Mouse (Mus musculus): ENCODE measurements around the gene Map1b.

Gene Map1b

DNA sequence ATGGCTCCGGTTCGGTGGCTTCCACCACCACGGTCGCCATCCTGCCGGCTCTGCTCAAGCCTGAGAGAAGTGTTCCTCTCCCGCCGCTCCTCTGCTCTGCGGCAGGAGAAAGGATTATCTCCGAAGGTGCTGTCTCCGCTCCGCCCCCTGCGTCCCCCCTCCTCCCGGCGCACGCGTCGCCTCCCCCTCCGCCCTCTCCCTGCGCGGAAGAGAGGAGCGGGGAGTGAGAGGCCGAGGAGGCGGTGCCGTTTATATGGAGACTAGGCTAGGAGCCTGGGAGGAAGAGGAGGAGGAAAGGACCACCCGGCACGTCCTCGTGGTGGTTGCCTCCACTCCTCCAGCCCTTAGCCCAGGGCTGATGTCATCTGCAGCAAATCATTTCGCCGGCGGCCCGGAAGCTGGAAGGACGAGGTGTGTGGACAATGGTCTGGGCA, at the start of gene Map1b:
Map1b (minus strand) TSS at position 93 of the 434 bp plus-strand sequence.
- no peak for DNase-seq (ENCODE audit: low read depth)

DNA sequence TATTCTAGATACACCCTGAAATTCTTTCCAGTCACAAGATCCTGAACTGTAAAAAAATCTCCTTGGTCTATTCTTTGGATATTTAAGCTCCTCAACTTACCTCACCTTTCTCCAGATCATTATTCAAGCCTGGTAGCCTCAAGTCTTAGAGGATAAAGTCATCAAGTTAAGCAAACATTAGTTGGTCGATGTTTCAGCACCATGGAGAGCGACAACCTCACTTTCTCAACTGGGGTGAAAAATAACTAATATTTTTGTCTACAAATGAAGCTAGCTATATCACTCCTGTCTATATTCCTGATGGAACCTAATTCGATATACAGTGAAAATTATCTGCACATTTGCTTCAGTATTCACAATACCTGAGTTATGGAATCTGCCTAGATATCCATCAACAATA, 48.0 kb upstream of the Map1b start:
- no peak for DNase-seq (ENCODE audit: low read depth)

DNA sequence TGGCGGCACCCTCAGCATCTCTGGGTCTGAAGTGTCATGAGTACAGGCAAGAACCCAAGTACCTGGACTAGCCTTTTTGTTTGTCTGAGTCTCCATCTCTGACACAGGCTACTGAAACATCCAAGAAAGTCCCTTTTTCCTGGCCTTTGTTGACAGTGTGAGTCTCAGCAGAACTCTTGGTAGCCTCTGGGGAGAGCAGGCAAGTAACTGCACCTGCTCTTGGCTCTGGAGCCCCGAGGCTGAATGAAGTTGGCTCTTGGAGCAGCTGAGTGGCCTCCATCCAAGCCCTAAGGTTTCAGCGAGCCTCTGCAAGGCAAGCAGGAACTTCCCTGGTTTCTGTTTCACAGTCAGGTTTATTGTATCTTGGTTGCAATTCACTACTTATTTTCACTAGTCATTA, 46.7 kb upstream of the Map1b start:
- no peak for DNase-seq (ENCODE audit: low read depth)

DNA sequence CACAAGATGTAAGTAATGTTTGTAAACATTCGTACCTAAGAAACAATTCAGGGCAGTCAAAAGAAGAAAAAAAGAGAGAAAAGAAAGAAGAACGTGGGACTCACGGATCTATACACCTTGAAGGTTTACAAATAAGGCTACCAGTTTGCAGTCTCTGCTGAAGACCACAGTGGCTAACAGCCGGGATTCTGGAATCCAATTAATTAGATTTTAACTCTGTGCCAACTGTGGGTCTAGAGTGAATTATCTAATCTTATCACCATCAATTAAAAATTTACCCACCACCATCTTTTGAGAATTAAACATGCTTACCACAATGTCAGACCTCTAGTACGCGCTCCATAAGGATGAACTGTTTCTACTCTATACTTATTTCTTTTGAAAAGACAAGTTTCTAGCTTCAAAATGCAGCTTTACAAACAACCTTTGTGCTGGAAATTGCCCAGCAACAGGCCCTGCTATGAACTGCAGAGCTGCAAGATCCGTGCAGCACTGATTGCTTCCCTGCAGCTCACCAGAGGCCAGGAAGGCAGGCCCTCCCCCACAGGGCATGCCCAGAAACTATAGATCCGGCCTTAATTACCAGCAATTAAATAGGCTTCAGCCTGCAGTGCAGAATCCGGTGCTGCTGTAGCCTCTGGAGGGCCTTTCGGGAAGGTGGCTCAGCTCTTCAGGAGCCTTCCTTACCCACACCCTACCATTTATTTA, 45.7 kb upstream of the Map1b start:
- DNase-seq (ENCODE audit: low read depth) = no peak

DNA sequence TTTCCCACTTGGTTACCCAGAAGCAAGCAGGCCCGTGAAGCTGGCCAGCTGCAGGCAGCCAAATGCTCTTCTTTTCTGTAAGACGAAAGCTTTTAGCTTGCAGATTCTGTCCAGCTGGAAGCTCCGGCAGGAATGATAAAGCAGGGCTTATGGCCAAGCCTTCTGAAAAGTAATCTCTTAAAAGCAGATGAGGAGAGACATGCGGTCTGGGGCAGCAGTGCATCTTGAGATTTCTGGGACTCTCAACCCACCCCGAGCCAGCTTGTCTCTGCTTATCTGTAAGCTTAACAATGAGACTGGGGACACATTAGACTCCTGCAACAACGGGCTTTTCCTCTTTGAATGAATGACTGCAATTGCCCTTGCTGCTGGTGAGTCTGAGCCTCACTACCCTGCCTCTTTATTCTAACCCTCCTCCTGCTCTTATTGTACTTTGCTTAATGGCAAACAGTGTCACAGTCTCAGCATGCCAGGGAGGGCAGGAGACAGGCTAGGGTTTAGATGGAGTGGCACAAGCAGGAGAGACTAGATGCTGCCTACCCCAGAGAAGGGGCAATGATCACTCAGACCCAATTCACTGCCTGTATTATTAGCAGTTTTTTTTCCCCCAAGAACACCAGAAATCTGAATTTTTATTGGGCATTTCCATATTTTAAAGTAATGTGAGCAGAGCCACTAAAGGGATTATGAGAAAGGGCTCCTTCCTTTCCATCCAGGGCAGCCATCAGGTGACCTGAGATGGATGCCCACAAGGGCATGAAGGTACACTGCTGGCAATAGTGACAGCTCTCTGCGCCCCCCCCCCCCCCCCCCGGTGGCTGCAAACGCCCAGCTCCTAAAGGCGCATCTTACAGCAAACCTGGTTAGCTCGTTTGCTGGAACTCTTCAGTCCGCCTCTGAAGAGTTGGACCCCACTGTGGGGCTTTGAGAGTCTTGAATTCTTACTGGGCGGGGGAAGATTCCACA, 44.6 kb upstream of the Map1b start:
- no peak for DNase-seq (ENCODE audit: low read depth)

DNA sequence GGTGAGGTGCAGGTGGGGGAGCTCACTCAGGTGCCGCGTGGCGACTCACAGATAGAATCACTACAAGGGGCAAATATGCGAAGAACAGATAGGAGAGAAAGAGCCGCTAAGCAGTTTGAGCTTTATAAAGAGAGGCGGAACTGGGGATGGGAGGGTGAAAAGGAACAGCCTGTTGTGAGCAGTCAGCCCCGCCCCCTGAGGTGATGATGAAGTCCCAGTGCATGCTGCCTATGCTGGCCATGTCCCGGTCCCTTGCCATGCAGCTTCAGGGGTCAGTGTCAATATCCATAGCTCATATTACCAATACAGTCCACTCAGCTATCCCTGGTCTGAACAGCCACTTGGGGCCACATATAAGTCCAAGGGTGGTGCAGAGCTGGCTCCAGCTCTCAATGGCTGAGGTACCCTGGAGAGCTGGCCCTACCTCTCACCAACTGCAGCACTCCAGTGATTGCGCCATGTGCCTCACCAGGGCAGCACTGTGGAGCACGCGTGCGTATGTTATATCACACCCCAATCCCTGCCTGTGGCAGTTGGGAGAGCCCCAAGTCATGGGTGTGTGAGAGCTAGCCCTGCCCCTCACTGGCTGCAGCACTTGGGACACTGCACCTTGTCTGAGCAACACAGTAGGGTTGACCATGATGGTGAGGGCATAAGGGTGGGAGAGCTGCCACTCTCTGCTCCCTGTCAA, 42.0 kb upstream of the Map1b start:
- DNase-seq (ENCODE audit: low read depth) = no peak

DNA sequence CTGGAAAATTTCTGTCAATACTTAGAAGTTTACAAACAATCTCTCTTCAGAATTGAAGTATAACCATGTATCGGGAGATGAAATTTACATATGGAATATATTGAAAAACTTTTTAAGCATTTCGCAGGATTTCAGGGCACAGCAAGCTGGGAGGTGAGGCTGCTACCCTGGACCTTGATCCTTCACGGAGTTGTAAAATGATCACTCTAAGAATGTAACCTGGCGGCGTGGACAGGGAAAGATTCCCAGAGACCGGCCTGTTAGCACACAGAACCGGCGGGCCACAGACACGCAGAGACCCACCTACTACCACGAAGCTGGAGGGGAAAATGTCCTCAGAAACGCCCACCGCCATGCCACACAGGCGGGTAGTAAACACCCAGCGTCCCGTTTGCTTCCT, 41.5 kb upstream of the Map1b start:
- DNase-seq (ENCODE audit: low read depth) = no peak

DNA sequence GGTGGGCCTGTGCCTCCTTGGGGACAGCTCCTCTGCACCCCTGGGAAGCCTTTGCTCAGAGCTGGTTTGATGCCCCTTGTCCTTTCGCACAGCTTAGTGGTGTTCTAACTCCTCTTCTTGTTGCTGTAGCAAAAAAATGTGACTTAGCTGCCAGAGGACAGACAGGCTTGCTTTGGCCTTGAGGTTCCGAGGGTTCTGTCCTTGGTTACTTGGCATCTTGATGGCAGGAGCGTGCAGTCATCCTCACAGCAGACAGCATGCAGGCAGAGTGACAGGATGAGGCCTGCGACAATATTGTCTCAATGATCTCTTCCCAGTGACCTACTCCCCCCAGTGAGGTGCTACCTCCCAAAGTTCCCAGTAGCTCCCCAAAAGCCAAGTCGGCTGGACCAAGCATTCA, 41.0 kb upstream of the Map1b start:
- no peak for DNase-seq (ENCODE audit: low read depth)

DNA sequence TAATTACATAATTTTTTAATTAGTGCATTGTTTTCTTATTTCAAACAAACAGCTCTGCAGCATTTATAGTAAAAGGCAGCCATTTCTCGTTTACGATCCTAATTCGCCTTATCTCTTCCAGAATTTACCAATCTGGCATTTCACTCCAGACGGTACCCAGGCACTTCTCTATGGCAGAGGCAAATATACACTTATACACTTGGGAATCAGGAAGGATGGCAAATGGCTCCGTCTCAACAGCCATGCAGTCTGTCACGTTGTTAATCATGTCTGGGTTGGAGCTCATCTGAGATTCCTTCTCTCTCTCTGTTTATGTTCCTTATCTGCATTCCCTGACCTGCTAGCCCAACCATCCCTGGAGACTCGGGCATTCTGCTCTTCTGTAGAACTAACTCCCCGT, 38.6 kb upstream of the Map1b start:
- DNase-seq (ENCODE audit: low read depth) = no peak

DNA sequence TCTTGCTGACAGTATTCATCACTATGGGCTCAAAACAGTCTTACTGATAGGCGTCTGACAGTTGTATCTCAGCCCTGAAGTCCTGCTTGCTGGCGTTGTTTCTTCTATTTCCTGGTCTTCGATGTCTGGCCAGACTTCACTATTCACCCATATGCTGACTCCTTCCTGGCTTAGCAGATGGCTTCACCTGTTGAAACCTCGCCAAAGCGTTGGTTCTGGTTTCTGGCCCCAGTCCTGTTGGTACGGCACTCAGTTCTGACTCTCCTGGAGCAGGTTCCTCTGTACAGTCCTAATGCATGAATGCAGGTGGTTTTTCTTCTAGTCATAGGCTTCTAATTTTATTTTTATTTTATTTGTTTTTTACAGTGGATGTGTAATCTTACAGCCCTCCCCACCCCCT, 38.1 kb upstream of the Map1b start:
- no peak for DNase-seq (ENCODE audit: low read depth)

DNA sequence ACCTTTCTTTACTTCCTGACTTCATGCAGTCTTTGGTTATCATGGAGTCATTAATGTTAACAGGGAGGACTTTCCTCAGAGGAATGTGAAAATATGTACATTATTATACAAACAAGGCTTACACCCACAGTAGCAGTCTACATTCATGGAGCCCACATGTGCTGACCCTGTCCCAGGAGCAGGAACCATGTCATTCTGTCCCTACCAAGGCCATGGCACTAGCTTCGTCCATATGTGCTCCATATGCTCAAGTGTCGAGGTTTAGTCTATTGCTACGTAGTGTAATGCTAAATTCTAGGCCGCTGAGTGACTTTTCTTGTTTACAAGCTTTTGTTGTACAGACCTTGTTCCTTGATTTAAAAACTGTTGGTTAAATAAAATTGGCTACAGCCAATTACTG, 36.0 kb upstream of the Map1b start:
- DNase-seq (ENCODE audit: low read depth) = no peak

DNA sequence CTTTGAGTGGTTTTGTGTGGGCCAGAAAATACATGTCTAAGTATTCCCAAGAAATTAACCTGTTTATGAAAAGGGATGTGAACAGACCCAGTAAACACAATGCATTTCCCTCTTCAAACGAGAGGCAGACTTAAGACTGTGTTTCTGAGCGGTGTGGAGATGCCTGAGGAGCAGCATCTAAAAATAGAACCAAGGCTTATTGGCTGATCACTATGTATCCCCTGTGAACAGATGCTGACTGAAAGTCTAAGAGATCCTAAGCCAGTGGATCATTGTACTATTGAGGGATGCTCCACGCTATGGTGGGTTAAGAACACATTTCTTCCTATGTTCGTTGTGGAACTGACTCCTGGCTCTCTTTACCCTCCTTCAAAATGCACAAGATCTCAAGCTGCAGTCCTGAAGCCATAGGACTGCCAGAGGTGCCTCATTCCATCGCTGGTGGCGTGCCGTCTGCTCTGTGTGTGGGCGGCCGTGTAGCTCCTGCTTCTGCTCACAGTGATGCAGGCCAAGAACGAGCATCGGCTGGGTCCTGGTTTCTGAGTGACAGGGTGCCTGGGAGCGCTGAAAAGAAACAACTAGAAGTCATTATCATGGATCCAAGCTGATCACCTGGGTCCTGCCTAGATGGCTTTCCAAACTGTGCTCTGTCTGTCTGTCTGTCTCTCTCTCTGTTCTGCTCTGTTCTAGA, 34.5 kb upstream of the Map1b start:
- DNase-seq (ENCODE audit: low read depth) = no peak

DNA sequence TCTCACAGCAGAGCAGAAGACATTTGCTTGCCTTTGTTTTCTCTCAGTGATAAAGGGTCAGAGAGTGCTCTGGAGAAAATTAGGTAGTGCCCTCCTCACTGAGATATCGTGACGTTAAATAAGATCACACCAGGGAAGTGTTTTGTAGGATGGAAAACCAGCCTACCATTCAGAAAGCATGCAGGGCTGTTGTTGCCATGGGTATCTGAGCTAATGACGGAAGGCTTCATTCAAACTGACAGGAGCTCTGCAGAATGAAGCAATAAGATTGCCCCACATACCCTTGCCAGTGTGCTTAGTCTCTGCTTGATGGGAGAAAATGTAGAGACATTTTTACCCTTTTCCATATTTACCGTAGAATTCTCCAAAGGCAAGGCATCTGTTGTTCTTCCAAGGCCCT, 33.7 kb upstream of the Map1b start:
- no peak for DNase-seq (ENCODE audit: low read depth)

DNA sequence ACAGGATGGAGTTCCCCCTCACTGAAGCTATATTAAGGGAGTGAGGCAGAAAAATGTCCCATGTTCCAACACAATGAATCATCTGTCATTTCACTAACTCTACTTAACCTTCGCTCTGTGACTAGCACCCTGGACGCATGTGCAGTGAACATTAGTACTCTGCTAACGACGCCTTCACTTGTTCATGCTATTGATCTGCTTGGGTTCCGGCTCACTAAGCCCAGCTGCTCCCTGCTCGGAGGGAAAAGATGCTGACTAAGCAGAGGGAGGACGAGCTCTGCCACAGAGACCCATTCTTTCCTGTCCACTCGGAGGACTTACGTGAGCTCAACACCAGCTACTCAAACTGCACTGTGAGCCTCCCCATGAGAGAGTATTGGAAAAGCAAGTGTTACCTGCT, 33.2 kb upstream of the Map1b start:
- DNase-seq (ENCODE audit: low read depth) = no peak

DNA sequence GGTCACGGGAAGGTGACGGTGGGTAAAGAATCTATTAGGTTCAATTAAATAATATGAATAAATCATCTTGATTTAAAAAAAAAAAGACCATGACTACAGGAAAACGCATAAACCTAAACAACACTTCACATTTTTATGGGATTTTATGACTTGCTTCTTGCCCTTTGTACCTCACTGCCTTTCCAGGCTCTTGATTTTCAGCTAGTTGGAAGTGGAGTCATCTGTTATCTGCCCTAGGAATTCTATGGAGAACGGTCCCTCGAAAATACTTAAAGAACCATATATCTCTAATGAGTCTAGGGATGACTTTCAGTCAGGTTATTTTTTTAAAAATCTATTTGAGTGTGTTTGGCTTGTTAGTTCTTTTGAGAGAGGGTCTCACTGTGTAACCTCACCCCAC, 30.5 kb upstream of the Map1b start:
- DNase-seq (ENCODE audit: low read depth) = no peak

DNA sequence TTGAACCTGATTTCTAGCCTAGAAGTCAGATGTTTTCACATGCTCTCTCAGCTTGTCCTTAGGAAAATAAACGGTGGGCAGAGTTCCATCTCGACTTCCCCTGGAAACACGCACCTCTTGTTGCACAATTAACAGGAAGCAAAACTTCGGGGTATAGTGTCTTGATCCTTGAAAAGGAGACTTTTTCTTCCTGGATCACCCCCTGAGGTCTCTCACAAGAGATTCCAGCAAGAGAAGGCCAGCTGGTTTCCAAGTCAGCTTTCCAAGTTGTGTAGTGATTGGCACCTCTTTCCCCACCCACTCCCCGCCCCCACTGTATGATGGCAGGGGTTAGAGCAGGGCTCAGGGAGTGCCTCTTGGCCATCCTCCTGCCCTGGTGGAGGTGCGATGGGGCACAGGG, 28.9 kb upstream of the Map1b start:
- DNase-seq (ENCODE audit: low read depth) = no peak

DNA sequence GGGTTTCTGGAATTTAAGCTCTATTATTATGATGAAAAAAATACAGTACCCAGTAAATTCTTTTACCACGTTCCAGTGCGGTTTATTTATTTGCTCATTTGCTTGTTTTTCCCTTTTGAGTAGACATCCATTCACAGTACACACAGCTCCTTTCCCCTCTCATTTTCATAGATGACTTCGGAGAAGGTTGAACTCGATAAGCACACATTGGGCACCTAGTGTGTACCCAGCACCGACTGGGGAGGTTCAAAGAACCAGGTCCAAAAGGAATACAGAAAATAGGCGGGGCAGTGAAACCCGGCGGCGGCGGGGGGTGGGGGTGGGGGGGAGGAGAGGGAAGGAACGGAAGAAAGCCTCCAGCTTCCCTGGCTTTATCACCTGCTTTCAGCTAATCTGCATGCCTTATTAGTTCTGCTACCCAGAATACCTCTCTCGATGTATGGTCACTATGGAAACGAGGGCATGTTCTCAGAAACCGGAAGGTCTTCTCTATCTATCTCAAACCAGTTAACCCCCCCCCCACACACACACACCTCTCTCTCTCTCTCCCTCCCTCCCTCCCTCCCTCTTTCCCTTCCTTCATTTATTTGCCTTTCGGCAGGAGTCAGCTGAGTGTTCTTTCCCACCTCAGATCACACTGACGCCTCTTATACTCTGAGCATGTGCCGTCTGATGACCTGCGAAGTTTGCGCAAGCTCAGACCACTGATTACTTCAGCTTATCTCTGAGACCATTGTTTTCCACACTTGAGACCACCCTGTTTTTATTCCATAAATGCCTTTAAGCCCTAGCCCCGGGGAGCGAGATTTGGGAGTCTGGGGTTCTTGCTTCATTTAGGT, 25.3 kb upstream of the Map1b start:
- DNase-seq (ENCODE audit: low read depth) = no peak

DNA sequence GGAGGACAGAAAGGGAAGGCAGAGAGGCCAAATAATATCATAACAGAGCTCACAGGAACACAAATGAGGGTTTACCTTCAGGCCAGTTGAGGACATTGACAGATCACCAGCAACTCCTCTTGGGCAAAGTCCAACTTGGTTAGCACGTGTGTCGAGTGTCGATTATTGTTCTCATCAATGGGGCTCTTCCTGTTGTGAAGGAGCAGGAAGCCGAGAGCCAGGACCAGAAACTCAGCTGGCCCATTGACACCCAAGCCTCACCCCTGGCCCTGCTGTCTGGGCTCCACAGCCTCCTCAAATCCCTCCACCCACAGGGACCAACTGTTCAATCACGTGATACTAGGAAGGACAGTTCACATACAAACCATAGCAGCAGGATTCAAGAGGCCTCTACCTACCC, 22.9 kb upstream of the Map1b start:
- no peak for DNase-seq (ENCODE audit: low read depth)

DNA sequence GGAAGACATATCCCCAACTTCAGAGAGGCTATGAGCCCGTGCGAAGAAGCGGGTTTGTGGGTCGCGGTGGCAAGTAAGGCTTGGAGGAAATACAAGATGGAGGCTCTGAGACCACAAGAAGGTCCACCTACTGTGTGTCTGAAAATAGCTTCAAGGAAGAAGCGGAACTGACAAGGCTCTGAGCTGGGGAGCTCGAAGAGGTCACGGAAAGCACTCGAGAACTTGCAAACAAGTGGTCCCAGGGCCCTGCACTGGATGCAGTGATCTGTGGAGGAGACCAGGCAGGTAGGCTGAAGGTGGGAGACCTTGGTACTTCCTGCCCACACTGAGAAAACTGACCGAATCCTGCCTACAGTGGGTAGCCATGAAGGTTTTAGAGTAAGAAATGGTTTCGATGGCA, 22.5 kb upstream of the Map1b start:
- DNase-seq (ENCODE audit: low read depth) = no peak

DNA sequence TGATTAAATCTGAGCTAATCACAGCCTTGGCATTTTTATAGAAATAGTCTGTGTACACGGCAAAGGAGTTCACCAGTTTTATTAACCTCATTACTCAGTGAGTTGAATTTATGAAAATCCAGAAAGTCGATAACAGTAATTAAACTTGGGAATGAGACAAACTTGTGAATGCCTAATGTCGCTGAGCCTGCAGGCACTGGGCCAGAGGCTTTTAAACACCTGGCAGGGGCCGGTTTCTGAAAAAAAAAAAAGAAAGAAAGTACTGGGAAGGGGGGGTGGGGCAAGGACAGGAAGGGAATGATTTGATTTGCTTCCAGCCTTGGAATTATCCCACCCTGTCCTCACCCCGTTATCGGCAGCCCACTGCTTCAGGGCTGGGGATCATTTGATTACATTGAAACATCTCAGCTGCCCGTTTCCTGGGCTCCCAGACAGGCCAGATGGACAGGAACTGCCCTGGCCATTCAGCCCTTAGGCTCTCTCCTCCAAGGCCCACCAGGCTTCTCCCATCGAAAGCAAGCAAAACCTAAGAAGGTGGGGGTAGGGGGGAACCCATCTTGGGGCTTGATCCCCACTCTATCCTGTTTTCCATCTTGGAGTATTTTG, 21.7 kb upstream of the Map1b start:
- no peak for DNase-seq (ENCODE audit: low read depth)

DNA sequence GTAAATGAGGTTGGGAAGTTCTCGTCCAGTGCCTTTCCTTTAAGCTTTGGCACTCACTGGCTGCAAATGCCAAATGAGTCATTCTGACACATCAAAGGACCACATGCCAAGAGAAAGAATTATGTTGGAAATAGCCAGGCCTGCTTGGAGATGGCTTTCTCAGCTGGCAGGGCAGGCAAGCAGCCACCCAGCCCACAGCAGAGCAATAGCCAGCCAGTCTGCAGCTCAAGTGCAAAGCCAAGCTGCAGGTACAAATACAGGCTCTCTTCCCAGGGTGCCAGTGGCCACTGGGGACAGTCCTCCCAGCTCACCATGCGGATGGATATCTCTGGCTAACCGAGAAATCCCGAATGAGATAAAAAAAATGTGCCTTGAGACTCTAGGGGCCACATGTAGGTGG, 12.1 kb upstream of the Map1b start:
- DNase-seq (ENCODE audit: low read depth) = no peak

All from naive thymus-derived CD4-positive, alpha-beta T cell, adult 2 months (primary cell).